Mouse (Mus musculus): Measurements from ENCODE around the gene Arap1. TPM values are rescaled to one million over a fixed set of nuclear protein-coding genes. Genes with fewer than 3 reads are reported as not detected.

Gene Arap1
- polyA plus RNA-seq, 1 experiment from 2014 or later: 13.4 TPM

- no peak overlapping the region for H3K9ac ChIP-seq
- WGBS: 81% methylated on average over 4 of the region's 4 CpGs
- H3K27me3 ChIP-seq: no peaks in the 10 kb centered on the region
- no peak overlapping the region for H3K4me3 ChIP-seq (replicated peaks)
- no peak overlapping the region for H3K27ac ChIP-seq
- 0 out of 2 replicates have a peak, but pooled peaks have one; percentile 17 for ATAC-seq (ENCODE audit: low FRiP score)
- H3K36me3 ChIP-seq (replicated peaks): no peaks in the 10 kb centered on the region
- peaks cover 23% of the 10 kb centered on the region for H3K4me1 ChIP-seq
- no peak overlapping the region for H3K4me2 ChIP-seq
- H3K9me3 ChIP-seq: no peaks in the 10 kb centered on the region
Observed at GRCm38 (mm10) chr7:101391909-101392479, 44.1 kb downstream of the Arap1 start.

GRCm38 (mm10) chr7:101393015-101393414, 45.1 kb downstream of the Arap1 start:
- H3K27ac ChIP-seq: peak overlapping the region; percentile 36; the same call in 1 of the 2 replicates
- WGBS: 66% methylated on average over 4 of the region's 4 CpGs
- H3K9me3 ChIP-seq: no peaks in the 10 kb centered on the region

DNA sequence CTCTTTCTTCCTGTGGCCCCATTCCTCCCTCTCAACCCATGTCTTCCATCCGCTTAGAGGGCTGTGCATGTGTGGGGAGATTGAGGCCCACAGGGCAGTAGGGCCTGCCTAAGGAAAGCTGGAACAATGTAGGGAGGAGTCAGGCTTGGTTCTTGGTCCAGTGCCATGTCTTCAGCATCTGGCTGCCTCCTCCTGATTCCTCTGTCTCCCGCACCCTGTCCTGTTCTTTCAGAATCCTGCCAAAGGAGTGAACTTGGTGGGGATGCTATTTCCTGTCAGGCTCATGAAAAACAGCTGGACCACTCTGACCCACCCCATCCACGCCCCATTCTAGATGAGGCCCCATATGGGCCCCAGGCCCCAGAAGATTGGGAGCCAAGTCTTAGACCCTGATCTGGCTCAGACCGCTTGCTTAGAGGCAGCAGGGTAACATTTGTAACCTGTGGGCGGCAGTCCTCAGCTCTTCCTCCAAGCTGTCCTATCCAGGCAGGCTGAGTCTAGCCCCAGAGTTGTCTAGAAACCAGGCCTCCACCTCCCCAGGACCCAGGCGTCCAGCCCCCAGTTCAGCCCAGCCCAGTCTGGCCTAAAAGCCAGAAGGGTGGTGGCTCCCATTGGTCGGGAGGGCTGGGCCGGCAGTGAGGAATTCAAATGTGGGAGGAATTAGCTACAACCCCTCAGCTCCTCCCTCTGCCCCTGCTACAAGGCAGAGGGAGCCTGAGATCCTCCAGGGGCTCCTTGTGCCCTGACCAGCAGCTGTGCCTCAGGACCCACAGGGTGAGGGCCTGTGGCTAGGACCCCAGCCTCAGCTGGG, 46.0 kb downstream of the Arap1 start:
- no peak overlapping the region for H3K9ac ChIP-seq
- H3K4me3 ChIP-seq (replicated peaks): no peak overlapping the region
- H3K27me3 ChIP-seq: no peaks in the 10 kb centered on the region
- peak; percentile 30; the same call in 1 of the 2 replicates for ATAC-seq (ENCODE audit: low FRiP score)
- H3K4me2 ChIP-seq: no peak overlapping the region
- 46% methylated on average over 8 of the region's 8 CpGs for WGBS
- H3K4me1 ChIP-seq: peaks cover 23% of the 10 kb centered on the region
- H3K36me3 ChIP-seq (replicated peaks): no peaks in the 10 kb centered on the region
- H3K9me3 ChIP-seq: no peaks in the 10 kb centered on the region
- peak overlapping the region; percentile 51; the same call in 1 of the 2 replicates for H3K27ac ChIP-seq

More at GRCm38 (mm10) chr7:101393015-101393414, 45.1 kb downstream of the Arap1 start:
- Histone ChIP-seq H3K4me3 (replicated peaks) (no peak overlapping the region), H3K36me3 (replicated peaks) (no peaks in the 10 kb centered on the region), H3K9ac (no peak overlapping the region), H3K4me2 (no peak overlapping the region), H3K4me1 (peaks cover 23% of the 10 kb centered on the region), H3K27me3 (no peaks in the 10 kb centered on the region)
- no peak for ATAC-seq (ENCODE audit: low FRiP score)

GRCm38 (mm10) chr7:101394569-101394968, 46.7 kb downstream of the Arap1 start:
- H3K27ac ChIP-seq: 0 out of 2 replicates have a peak overlapping the region, but pooled peaks have one; percentile 51
- no peak overlapping the region for H3K4me3 ChIP-seq (replicated peaks)
- no peak for ATAC-seq (ENCODE audit: low FRiP score)

GRCm38 (mm10) chr7:101395471-101395870, 47.6 kb downstream of the Arap1 start:
- Histone ChIP-seq H3K27ac (no peak overlapping the region), H3K4me2 (no peak overlapping the region), H3K4me1 (peaks cover 23% of the 10 kb centered on the region), H3K4me3 (replicated peaks) (no peak overlapping the region), H3K36me3 (replicated peaks) (no peaks in the 10 kb centered on the region), H3K27me3 (no peaks in the 10 kb centered on the region), H3K9me3 (no peaks in the 10 kb centered on the region), H3K9ac (no peak overlapping the region)
- ATAC-seq (ENCODE audit: low FRiP score): no peak
- 95% methylated on average over 2 of the region's 2 CpGs for WGBS

More at GRCm38 (mm10) chr7:101394569-101394968, 46.7 kb downstream of the Arap1 start:
- Histone ChIP-seq H3K9ac (no peak overlapping the region), H3K36me3 (replicated peaks) (no peaks in the 10 kb centered on the region), H3K27me3 (no peaks in the 10 kb centered on the region), H3K9me3 (no peaks in the 10 kb centered on the region), H3K4me1 (peaks cover 23% of the 10 kb centered on the region), H3K4me2 (no peak overlapping the region)
- WGBS: 73% methylated on average over 3 of the region's 3 CpGs

GRCm38 (mm10) chr7:101397175-101397574, 49.3 kb downstream of the Arap1 start:
- Histone ChIP-seq H3K9me3 (no peaks in the 10 kb centered on the region), H3K4me3 (replicated peaks) (no peak overlapping the region), H3K9ac (no peak overlapping the region), H3K4me1 (peaks cover 23% of the 10 kb centered on the region), H3K27me3 (no peaks in the 10 kb centered on the region), H3K4me2 (no peak overlapping the region), H3K36me3 (replicated peaks) (0 out of 2 replicates have a peak, but pooled peaks cover 4% of the 10 kb centered on the region), H3K27ac (no peak overlapping the region)
- no peak for ATAC-seq (ENCODE audit: low FRiP score)
- WGBS: 90% methylated on average over 4 of the region's 4 CpGs

- Histone ChIP-seq H3K27ac (no peak overlapping the region), H3K27me3 (no peaks in the 10 kb centered on the region), H3K9ac (no peak overlapping the region), H3K9me3 (no peaks in the 10 kb centered on the region), H3K4me3 (replicated peaks) (no peak overlapping the region), H3K36me3 (replicated peaks) (0 out of 2 replicates have a peak, but pooled peaks cover 4% of the 10 kb centered on the region), H3K4me2 (no peak overlapping the region), H3K4me1 (no peaks in the 10 kb centered on the region)
- ATAC-seq (ENCODE audit: low FRiP score): no peak
- WGBS: 79% methylated on average over 7 of the region's 7 CpGs
Observed at GRCm38 (mm10) chr7:101401510-101401909, 53.6 kb downstream of the Arap1 start.

DNA sequence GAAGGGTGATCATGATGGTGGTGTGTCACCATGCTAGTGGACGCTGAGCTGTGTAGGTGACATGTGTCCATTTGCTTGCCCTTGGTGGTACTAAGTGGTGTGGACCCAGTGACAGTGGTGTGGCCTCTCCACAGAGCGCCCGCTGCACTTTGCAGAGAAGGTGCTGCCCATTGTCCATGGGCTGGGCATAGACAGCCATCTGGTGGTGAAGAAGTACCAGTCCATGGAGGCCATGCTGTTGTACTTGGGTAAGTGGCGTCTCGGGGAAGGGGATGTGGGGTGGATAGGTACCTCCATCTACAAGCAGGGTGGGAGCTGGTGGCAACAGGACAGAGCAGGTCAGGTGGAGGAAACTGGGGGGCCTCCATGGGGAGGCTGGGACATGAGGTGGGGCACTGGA, 56.0 kb downstream of the Arap1 start:
- Histone ChIP-seq H3K27ac (no peak overlapping the region), H3K9ac (no peak overlapping the region), H3K27me3 (no peaks in the 10 kb centered on the region), H3K4me3 (replicated peaks) (no peak overlapping the region), H3K4me2 (no peak overlapping the region), H3K4me1 (no peaks in the 10 kb centered on the region), H3K9me3 (no peaks in the 10 kb centered on the region), H3K36me3 (replicated peaks) (0 out of 2 replicates have a peak, but pooled peaks cover 4% of the 10 kb centered on the region)
- WGBS: 95% methylated on average over 5 of the region's 5 CpGs
- ATAC-seq (ENCODE audit: low FRiP score): no peak

DNA sequence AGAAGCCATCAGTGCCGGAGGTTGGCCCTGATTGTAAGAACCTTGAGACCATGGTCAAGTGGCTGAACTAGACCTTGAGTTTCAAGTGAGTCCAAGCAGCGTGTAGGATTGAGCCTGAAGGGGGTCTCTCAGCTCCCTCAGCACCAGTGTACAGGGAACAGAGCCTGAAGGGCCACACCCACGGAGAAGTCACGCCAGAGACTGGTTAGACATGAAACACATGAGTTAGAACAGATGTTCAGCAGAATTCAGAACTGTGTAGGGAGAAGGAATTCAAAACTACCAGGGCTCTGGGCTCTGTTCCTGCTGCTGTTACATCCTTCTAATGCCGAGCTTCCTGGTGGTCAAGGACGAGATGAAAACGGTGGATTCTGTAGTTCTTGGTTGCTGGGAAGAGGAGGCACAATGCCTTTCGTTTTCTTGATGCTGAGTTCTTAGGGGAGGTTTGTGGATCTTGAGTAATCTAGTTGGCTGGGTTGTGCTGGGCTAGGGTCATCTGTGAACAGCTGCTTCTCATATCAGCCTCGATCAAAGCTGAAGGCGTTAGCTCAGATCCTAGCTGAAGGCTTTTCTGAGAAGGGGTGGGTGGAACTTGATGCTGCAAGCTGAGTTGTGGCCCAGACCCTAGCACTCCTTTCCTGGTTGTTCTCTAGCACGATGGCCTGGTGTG, 62.5 kb downstream of the Arap1 start, which contains the start of gene Gm45837:
Gene Gm45837, plus strand, starts transcription at position 620 of the 670 bp plus-strand sequence.
- Histone ChIP-seq H3K4me2 (no peak within 1 kb of the TSS), H3K4me1 (peaks cover 14% of the 10 kb centered on the region), H3K9me3 (no peaks in the 10 kb centered on the region), H3K27me3 (peaks cover 5% of the 10 kb centered on the region; the same call in 1 of the 2 replicates), H3K27ac (no peak within 1 kb of the TSS), H3K4me3 (replicated peaks) (no peak within 1 kb of the TSS), H3K36me3 (replicated peaks) (no peaks in the 10 kb centered on the region), H3K9ac (no peak within 1 kb of the TSS)
- WGBS: 87% methylated on average over 11 of the region's 11 CpGs
- ATAC-seq (ENCODE audit: low FRiP score): no peak

- Histone ChIP-seq H3K9ac (no peak overlapping the region), H3K27ac (no peak overlapping the region), H3K4me2 (no peak overlapping the region), H3K27me3 (peaks cover 15% of the 10 kb centered on the region), H3K36me3 (replicated peaks) (no peaks in the 10 kb centered on the region), H3K4me3 (replicated peaks) (no peak overlapping the region), H3K9me3 (no peaks in the 10 kb centered on the region), H3K4me1 (peaks cover 20% of the 10 kb centered on the region)
- peak; percentile 28; the same call in 1 of the 2 replicates for ATAC-seq (ENCODE audit: low FRiP score)
Observed at GRCm38 (mm10) chr7:101412796-101413195, 64.9 kb downstream of the Arap1 start.

DNA sequence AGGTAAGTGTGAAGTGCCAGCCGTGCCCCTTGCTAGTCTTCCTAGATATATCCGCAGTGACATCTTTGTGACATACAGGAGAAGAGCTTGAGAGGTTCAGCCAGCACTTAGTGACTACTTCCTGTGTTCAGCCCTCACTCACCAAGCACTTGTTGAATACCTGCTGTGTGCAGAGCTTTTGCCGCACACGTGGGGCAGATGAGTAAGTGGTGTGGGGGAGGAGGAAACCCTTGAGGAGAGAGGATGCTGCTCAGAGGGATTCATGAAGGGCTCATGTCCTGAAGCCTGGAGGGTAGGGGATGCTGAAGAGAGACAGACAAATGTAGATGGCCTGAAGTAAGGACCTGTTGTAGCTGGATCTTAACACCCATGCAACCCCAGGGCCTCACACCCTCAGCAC, 66.3 kb downstream of the Arap1 start:
- H3K9ac ChIP-seq: no peak overlapping the region
- 0 out of 2 replicates have a peak overlapping the region, but pooled peaks have one; percentile 75 for H3K27ac ChIP-seq
- no peaks in the 10 kb centered on the region for H3K36me3 ChIP-seq (replicated peaks)
- no peak overlapping the region for H3K4me2 ChIP-seq
- H3K27me3 ChIP-seq: peaks cover 25% of the 10 kb centered on the region
- no peak overlapping the region for H3K4me3 ChIP-seq (replicated peaks)
- 62% methylated on average over 4 of the region's 4 CpGs for WGBS
- no peak for ATAC-seq (ENCODE audit: low FRiP score)
- H3K9me3 ChIP-seq: no peaks in the 10 kb centered on the region
- peaks cover 25% of the 10 kb centered on the region for H3K4me1 ChIP-seq

Data from forebrain, embryonic 12.5 days (tissue).